Mouse (Mus musculus): Measurements from ENCODE around the gene Serpina1e. TPM values are rescaled to one million over a fixed set of nuclear protein-coding genes. Genes with fewer than 3 reads are reported as not detected.

The Serpina1e gene
- polyA plus RNA-seq, 1 experiment = not detected

DNA sequence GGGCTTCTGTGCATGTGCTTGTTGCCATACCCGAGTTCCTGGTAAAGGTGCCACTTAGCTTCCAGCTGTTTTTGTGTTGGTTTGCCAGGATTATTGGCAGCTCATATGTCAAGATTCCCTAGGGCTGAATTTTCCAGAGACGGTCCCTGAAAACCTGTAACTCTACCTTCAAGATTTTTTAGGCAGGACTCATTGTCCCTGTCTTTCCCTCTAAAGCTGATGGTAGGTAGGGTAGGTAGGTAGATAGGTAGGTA is 30.7 kb upstream of the Serpina1e start:
- TF ChIP-seq POLR2A (IDR thresholded peaks at IDR 0.05; ENCODE audit: low read depth, low read length) (no peak), CTCF (IDR thresholded peaks at IDR 0.05; ENCODE audit: borderline replicate concordance, insufficient read depth, low read length) (no peak)
- Histone ChIP-seq H3K27ac (ENCODE audit: insufficient read depth, low read length) (no peak overlapping the region), H3K4me3 (ENCODE audit: insufficient read depth, low read length) (no peak overlapping the region), H3K4me1 (ENCODE audit: control insufficient read depth, insufficient read depth, low read length) (no peaks in the 10 kb centered on the region)

DNA sequence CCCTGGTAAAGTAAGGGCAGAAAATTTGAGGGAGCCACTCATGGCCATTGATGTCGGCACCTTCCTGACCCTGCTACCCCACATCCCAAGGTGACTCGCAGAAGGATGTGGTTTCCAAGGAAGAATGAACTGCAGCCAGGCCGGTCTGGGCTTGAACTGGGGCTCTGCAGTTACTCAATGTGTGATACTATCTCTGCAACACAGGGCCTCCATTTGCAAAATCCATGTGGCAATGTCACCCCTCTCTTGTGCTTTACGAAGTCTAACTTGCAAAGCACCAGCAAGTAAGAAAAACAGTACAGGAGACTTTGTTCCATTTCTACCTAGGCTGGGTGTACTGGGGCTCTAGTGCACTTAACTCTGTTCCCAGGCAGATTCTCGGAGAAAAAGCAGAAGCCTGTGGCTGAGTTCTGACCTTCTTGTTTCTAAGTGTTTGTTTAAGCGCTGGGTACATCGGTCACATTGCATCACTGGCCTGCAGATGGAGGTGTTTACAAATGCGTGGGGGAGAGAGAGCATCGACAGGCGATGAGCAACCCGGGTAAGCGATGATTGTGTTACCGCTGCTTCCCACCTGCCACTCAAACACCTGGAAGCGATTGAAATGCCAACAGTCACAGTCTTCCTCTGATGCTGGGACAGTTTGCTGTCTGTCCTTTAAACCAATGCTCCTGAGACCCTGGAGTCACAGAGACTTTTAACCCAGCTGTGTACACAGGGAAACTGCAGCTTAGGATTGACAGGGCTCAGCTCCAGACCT is 30.2 kb upstream of the Serpina1e start:
- TF ChIP-seq CTCF (IDR thresholded peaks at IDR 0.05; ENCODE audit: borderline replicate concordance, insufficient read depth, low read length) (peak; percentile 24; the same call in 1 of the 2 replicates), POLR2A (IDR thresholded peaks at IDR 0.05; ENCODE audit: low read depth, low read length) (no peak)
- H3K4me3 ChIP-seq (ENCODE audit: insufficient read depth, low read length) = no peak overlapping the region
- H3K27ac ChIP-seq (ENCODE audit: insufficient read depth, low read length) = no peak overlapping the region
- no peaks in the 10 kb centered on the region for H3K4me1 ChIP-seq (ENCODE audit: control insufficient read depth, insufficient read depth, low read length)

DNA sequence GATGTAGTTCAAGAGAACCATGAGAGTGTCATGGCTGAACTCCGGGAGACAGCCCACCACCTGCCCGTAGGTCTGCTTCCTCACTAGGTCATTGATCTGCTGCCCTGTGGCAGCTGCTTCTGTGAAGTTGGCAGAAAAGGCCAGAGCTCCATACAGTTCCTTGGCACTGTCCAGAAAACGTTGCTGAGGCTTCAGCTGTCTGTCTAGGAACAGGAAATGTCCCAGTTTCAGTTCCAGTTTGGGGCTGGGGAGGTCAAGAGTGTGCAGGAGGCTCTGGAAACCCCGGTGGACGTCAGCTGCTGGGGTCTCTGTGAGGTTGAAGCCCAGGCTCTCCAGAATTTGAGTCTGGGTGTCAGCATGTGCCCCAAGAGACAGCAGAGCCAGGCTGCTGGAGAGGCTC is 27.1 kb upstream of the Serpina1e start:
- Histone ChIP-seq H3K4me3 (ENCODE audit: insufficient read depth, low read length) (no peak overlapping the region), H3K27ac (ENCODE audit: insufficient read depth, low read length) (no peak overlapping the region), H3K4me1 (ENCODE audit: control insufficient read depth, insufficient read depth, low read length) (no peaks in the 10 kb centered on the region)
- TF ChIP-seq POLR2A (IDR thresholded peaks at IDR 0.05; ENCODE audit: low read depth, low read length) = no peak
- TF ChIP-seq CTCF (IDR thresholded peaks at IDR 0.05; ENCODE audit: borderline replicate concordance, insufficient read depth, low read length) = no peak

DNA sequence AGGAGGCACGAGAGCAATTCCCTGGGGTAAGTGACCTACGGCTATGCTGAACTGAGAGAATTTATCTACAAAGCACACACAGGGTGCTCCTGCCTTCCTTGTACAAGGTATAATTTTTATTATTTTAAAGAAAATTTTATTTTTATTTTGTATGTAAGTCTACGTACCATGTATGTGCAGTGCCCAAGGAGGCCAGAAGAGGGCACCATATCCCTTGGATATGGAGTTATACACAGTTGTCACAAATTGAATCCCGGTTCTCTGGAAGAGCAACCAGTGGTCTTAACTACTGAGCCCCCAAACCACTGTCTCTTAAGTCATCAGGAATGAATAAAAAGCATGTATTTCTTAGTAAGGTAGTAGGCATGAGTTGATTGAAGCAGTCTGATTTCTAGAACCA is 26.2 kb upstream of the Serpina1e start:
- Histone ChIP-seq H3K27ac (ENCODE audit: insufficient read depth, low read length) (no peak overlapping the region), H3K4me3 (ENCODE audit: insufficient read depth, low read length) (no peak overlapping the region), H3K4me1 (ENCODE audit: control insufficient read depth, insufficient read depth, low read length) (no peaks in the 10 kb centered on the region)
- TF ChIP-seq CTCF (IDR thresholded peaks at IDR 0.05; ENCODE audit: borderline replicate concordance, insufficient read depth, low read length) (no peak), POLR2A (IDR thresholded peaks at IDR 0.05; ENCODE audit: low read depth, low read length) (no peak)

DNA sequence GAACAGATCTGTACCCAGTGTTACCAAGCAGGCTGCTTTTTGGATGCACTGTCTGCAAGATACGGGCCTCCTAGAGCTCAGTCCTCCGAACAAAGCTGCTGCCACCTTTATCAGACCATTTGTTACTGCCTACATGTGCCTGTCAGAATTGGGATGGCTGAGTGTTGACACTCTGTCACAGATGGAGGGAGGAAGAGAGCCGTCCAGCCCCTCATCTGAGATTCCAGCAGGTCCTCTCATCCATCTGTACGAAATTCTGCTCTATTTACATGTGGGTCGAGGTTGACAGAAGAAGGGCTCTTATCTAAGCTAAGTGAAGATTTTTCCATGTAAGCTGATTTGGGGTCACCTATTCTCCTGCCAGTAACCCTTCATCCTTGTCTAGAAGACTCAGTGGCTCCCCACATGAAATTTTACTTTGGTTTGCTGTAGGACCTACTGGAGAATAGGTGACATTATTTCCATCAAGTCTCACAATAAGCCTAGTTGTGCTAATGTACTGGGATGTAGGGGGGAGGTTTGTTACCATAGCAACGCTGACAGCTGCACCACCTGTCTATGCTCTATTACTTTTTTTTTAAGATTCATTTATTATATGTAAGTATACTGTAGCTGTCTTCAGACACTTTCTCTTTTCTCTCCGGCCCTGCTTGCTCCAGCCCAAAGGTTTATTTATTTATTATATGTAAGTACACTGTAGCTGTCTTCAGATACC is 23.0 kb upstream of the Serpina1e start:
- no peak for TF ChIP-seq CTCF (IDR thresholded peaks at IDR 0.05; ENCODE audit: borderline replicate concordance, insufficient read depth, low read length)
- TF ChIP-seq POLR2A (IDR thresholded peaks at IDR 0.05; ENCODE audit: low read depth, low read length) = no peak
- Histone ChIP-seq H3K4me1 (ENCODE audit: control insufficient read depth, insufficient read depth, low read length) (no peaks in the 10 kb centered on the region), H3K4me3 (ENCODE audit: insufficient read depth, low read length) (no peak overlapping the region), H3K27ac (ENCODE audit: insufficient read depth, low read length) (no peak overlapping the region)

DNA sequence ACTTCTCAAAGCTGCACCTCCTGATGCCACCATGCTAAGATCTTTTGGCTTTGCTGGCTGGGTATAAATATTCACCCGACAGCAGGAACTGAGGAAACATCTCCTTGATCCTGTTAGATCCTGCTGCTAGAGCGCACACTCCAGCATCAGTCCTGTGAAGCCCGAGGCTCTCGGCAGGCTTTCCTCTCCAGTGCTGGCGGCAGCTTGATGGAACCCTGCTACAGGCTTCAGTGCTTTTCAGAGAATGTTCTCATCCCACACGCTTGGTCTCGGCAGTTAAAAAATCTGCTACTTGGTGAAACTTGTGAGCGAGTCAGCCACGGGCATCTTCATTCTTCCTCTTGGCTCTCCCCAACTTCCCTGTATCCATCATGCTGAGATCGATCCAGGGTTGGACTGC is 19.5 kb upstream of the Serpina1e start:
- H3K27ac ChIP-seq (ENCODE audit: insufficient read depth, low read length) = no peak overlapping the region
- H3K4me3 ChIP-seq (ENCODE audit: insufficient read depth, low read length) = no peak overlapping the region
- no peaks in the 10 kb centered on the region for H3K4me1 ChIP-seq (ENCODE audit: control insufficient read depth, insufficient read depth, low read length)
- TF ChIP-seq CTCF (IDR thresholded peaks at IDR 0.05; ENCODE audit: borderline replicate concordance, insufficient read depth, low read length) (no peak), POLR2A (IDR thresholded peaks at IDR 0.05; ENCODE audit: low read depth, low read length) (no peak)

DNA sequence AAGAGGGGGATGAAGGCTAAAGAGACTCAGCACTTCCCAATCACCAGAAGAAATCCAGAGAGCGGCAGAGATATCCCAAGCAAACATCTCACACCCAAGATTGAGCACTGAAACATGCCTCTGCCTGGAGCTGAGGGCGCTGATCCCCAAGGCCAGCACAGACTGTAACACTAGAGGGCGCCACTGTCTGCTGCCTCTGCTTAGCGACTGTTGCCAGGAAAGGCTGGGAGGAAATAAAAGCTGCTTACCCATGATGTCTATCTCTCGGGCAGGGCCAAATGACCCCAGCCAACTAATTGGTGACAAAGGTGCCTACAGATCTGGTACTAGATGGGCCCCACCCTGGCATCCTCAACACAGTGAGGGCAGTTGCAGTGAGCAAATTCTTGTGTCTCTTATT is 19.1 kb upstream of the Serpina1e start:
- H3K4me1 ChIP-seq (ENCODE audit: control insufficient read depth, insufficient read depth, low read length) = no peaks in the 10 kb centered on the region
- TF ChIP-seq POLR2A (IDR thresholded peaks at IDR 0.05; ENCODE audit: low read depth, low read length) (no peak), CTCF (IDR thresholded peaks at IDR 0.05; ENCODE audit: borderline replicate concordance, insufficient read depth, low read length) (peak; percentile 68; the same call in 1 of the 2 replicates)
- no peak overlapping the region for H3K27ac ChIP-seq (ENCODE audit: insufficient read depth, low read length)
- no peak overlapping the region for H3K4me3 ChIP-seq (ENCODE audit: insufficient read depth, low read length)

DNA sequence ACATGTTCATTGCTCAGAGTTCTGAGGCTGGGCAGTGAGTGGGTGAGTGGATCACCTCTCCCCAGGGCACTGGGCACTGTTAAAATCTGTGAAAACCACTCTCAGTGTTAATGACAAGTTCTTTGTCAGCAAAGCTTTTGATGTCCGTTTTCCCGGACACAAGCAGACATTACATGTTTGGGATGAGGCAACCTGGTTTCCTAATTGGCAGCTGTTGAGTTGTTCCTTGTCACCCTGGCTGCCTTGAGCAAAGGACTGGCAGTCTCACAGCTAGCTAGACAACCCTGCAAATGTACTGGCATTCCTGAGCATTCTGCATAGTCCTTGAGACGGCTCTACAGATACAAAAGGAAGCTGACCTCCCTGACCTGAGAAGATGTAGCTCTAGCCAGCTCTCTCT is 18.3 kb upstream of the Serpina1e start:
- no peak for TF ChIP-seq POLR2A (IDR thresholded peaks at IDR 0.05; ENCODE audit: low read depth, low read length)
- TF ChIP-seq CTCF (IDR thresholded peaks at IDR 0.05; ENCODE audit: borderline replicate concordance, insufficient read depth, low read length) = no peak
- no peak overlapping the region for H3K27ac ChIP-seq (ENCODE audit: insufficient read depth, low read length)
- no peak overlapping the region for H3K4me3 ChIP-seq (ENCODE audit: insufficient read depth, low read length)
- no peaks in the 10 kb centered on the region for H3K4me1 ChIP-seq (ENCODE audit: control insufficient read depth, insufficient read depth, low read length)

DNA sequence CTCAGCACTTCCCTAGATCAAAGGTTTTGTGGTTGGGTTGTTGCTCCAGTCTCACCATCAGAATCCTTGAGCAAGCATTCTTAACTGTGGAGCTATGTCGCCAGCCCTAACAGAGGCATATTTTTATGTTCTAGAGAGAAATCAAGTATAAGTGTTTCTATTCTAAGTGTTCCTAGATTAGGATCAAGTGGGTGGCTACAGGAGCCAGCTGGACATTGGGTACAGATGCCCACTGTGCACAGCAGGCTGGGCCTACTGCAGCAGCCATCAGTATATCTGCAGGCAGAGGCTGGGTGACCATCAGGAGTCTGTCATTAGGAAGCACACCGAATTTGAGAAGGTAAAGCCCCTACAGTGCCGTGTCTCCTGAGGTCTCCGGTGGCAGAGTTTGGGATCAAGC is 12.3 kb upstream of the Serpina1e start:
- no peak overlapping the region for H3K4me3 ChIP-seq (ENCODE audit: insufficient read depth, low read length)
- no peak overlapping the region for H3K27ac ChIP-seq (ENCODE audit: insufficient read depth, low read length)
- TF ChIP-seq POLR2A (IDR thresholded peaks at IDR 0.05; ENCODE audit: low read depth, low read length) (no peak), CTCF (IDR thresholded peaks at IDR 0.05; ENCODE audit: borderline replicate concordance, insufficient read depth, low read length) (no peak)
- no peaks in the 10 kb centered on the region for H3K4me1 ChIP-seq (ENCODE audit: control insufficient read depth, insufficient read depth, low read length)

DNA sequence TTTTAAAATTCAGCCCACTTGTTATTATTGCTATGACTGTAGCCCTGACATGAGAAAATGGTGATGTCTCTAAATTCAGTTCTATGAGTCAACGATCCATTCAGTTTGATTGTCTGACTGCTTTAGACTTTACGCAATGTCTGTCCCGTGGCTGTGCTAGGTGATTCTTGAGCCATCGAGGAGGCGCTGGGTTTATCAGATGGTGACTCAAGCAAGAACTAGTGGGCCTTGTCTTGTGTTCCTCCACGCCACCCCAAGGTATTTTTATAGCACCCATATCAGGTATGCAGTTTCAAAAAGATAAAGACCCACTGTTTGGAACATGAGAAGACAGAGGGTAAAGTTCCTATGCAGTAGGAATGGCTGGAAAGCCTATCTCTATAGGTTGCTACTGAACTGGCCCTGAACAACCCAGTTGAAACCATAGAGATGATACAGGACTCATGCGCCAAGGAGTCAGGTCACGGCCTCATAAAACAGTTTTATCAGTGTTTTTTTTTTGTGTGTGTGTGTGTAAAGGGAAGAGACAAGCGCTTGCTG is 10.9 kb upstream of the Serpina1e start:
- H3K27ac ChIP-seq (ENCODE audit: insufficient read depth, low read length) = no peak overlapping the region
- TF ChIP-seq CTCF (IDR thresholded peaks at IDR 0.05; ENCODE audit: borderline replicate concordance, insufficient read depth, low read length) = no peak
- TF ChIP-seq POLR2A (IDR thresholded peaks at IDR 0.05; ENCODE audit: low read depth, low read length) = no peak
- H3K4me1 ChIP-seq (ENCODE audit: control insufficient read depth, insufficient read depth, low read length) = no peaks in the 10 kb centered on the region
- H3K4me3 ChIP-seq (ENCODE audit: insufficient read depth, low read length) = no peak overlapping the region
